Mouse (Mus musculus) heart, embryonic 13.5 days (tissue): ENCODE data around the gene Zcchc14. TPM values are rescaled to one million over a fixed set of nuclear protein-coding genes. Genes with fewer than 3 reads are reported as not detected.

Experiments
- ATAC-seq: fragments of 200-750 bp; cut with Nextera tagmentation; 2 replicates; pipeline ENCODE4 v1.8.0; 2017; ENCODE audit warnings: moderate TSS enrichment; ENCODE audit not compliant: insufficient number of reproducible peaks, low FRiP score, low TSS enrichment; ENCODE audit errors: extremely low read depth
- H3K27ac ChIP-seq: fragments of 300-500 bp; sonication (generic); replicated peaks from 2 replicates; pipeline ENCODE4 v1.5.1; 2015; ENCODE audit warnings: moderate library complexity, mild to moderate bottlenecking, inconsistent platforms
- H3K27me3 ChIP-seq: fragments of 300-500 bp; sonication (generic); replicated peaks from 2 replicates; pipeline ENCODE4 v1.6.1; 2015; ENCODE audit warnings: mild to moderate bottlenecking, inconsistent platforms
- H3K36me3 ChIP-seq: fragments of 300-500 bp; sonication (generic); 2 replicates; pipeline ENCODE4 v1.6.1; 2015; ENCODE audit warnings: mild to moderate bottlenecking, inconsistent platforms
- H3K4me1 ChIP-seq: fragments of 300-500 bp; sonication (generic); 2 replicates; pipeline ENCODE4 v1.6.1; 2015; ENCODE audit warnings: inconsistent platforms
- H3K4me2 ChIP-seq: fragments of 300-500 bp; sonication (generic); 2 replicates; pipeline ENCODE4 v1.6.1; 2015; ENCODE audit warnings: inconsistent platforms, mild to moderate bottlenecking, moderate library complexity
- H3K4me3 ChIP-seq: fragments of 300-500 bp; sonication (generic); 2 replicates; pipeline ENCODE4 v1.5.1; 2015; ENCODE audit warnings: moderate library complexity, mild to moderate bottlenecking, inconsistent platforms
- H3K9ac ChIP-seq: fragments of 300-500 bp; sonication (generic); 2 replicates; pipeline ENCODE4 v1.6.1; 2015; ENCODE audit warnings: inconsistent platforms, mild to moderate bottlenecking, moderate library complexity
- H3K9me3 ChIP-seq: fragments of 300-500 bp; sonication (generic); 2 replicates; pipeline ENCODE4 v1.6.1; 2016; ENCODE audit warnings: inconsistent platforms
- WGBS: fragments of 180-500 bp; shearing (Covaris S2); methylation state at CpG from one replicate; pipeline ENCODE4 v1.1.7; 2015; ENCODE audit warnings: mixed read lengths; 5-methylcytosine and 5-hydroxymethylcytosine counted together
- polyA plus RNA-seq: library from polyadenylated mRNA; unstranded; fragments of >200 nt; fragmentation: Nextera tagmentation; extraction: Ambion mirVana; gene quantifications from 2 replicates; pipeline ENCODE4 v1.2.1, GENCODE M21; 2015

Zcchc14 gene
- polyA plus RNA-seq = 7.8 and 8.7 TPM in 2 replicates

DNA sequence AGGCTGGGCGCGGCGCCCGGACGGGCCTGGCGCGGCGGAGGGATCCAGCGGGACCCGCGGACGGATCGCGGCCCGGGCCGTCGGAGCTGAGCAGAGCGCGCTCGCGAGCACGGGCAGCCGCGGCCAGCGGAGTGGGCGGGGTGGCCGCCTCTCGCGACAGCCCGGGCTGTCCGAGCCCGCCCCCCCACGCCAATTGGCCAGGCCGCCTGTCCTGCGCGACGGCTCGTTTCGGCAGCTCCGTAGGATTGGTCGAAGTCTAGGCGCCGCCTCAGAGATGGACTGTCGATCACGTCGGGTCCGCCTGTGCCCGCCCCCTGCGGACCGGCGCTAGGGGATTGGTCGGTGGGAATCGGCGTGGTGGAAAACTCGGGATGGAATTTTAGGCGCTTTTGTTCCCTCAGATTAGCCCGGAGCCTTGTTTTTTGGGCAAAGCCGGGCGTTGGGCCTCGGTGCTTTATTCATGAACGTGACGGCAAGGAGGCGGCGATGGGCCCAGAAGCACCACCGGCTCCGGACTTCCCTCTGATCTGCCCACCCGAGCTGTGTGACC, at the start of gene Zcchc14:
Gene Zcchc14 (minus strand): TSS at position 128 of the 550 bp plus-strand sequence.
- peaks cover 12% of the 10 kb centered on the region for H3K36me3 ChIP-seq
- H3K27me3 ChIP-seq = no peaks in the 10 kb centered on the region
- H3K4me3 ChIP-seq = peak within 1 kb of the TSS; percentile 76
- under 1% methylated on average over 62 of the region's 67 CpGs for WGBS
- H3K27ac ChIP-seq = peak within 1 kb of the TSS; percentile 90
- H3K9me3 ChIP-seq = no peaks in the 10 kb centered on the region
- peak within 1 kb of the TSS; percentile 96 for H3K9ac ChIP-seq
- H3K4me1 ChIP-seq = peaks cover 50% of the 10 kb centered on the region
- ATAC-seq = peak; percentile 94
- H3K4me2 ChIP-seq = peak within 1 kb of the TSS; percentile 98

DNA sequence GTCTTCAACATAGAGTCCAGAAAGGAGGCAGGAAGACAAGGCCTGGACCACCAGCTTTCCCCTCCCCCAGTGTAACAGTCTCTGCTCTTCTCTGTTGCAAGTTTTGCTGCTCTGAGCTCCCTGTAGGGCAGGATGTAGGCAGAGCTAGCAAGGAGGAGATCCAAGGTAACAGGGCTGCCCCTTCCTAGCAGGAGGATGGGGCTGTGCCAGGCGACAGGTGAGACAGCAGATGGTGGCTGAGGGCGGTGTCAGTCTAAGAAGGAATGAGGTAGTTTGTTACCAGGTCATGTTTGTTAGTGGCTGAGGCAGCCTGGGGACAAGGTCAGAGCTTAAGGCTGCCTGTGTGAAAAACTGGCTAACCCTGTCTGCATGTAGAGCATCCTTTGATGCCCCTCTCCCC, 47.2 kb upstream of the Zcchc14 start:
- no peaks in the 10 kb centered on the region for H3K36me3 ChIP-seq
- peaks cover 8% of the 10 kb centered on the region; the same call in 1 of the 2 replicates for H3K27me3 ChIP-seq
- no peak overlapping the region for H3K27ac ChIP-seq
- ATAC-seq = no peak
- no peak overlapping the region for H3K4me3 ChIP-seq
- WGBS = 76% methylated on average over 2 of the region's 2 CpGs
- no peak overlapping the region for H3K4me2 ChIP-seq
- no peak overlapping the region for H3K9ac ChIP-seq
- H3K9me3 ChIP-seq = no peaks in the 10 kb centered on the region
- H3K4me1 ChIP-seq = peaks cover 13% of the 10 kb centered on the region

DNA sequence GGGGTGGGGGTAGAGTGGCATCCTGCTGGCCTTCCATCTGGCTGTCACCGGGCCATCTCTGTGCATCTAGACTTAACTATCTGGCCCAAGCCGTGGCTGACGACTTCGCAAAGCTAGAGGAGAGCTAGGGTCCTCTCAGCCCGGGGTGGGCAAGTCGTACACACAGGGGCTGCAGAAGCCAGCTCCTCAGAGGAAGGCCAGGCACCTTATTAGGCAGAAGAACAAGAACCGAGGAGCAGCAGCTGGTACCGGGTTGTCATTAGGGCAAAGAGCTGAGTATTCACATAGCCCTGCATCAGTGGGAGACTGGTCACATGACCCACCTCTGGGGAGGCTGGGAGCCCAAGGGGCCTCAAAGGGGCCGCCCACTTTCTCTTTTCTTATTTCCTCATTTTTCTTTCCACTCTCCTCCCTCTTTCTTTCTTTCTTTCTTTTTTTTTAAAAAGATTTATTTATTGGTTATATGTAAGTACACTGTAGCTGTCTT, 46.0 kb upstream of the Zcchc14 start:
- ATAC-seq = no peak
- WGBS = 6% methylated on average over 9 of the region's 9 CpGs
- Histone ChIP-seq H3K4me3 (peak overlapping the region; percentile 36), H3K9me3 (no peaks in the 10 kb centered on the region), H3K4me1 (peaks cover 13% of the 10 kb centered on the region), H3K36me3 (no peaks in the 10 kb centered on the region), H3K4me2 (peak overlapping the region; percentile 66), H3K27ac (no peak overlapping the region), H3K9ac (peak overlapping the region; percentile 56), H3K27me3 (0 out of 2 replicates have a peak, but pooled peaks cover 3% of the 10 kb centered on the region)

DNA sequence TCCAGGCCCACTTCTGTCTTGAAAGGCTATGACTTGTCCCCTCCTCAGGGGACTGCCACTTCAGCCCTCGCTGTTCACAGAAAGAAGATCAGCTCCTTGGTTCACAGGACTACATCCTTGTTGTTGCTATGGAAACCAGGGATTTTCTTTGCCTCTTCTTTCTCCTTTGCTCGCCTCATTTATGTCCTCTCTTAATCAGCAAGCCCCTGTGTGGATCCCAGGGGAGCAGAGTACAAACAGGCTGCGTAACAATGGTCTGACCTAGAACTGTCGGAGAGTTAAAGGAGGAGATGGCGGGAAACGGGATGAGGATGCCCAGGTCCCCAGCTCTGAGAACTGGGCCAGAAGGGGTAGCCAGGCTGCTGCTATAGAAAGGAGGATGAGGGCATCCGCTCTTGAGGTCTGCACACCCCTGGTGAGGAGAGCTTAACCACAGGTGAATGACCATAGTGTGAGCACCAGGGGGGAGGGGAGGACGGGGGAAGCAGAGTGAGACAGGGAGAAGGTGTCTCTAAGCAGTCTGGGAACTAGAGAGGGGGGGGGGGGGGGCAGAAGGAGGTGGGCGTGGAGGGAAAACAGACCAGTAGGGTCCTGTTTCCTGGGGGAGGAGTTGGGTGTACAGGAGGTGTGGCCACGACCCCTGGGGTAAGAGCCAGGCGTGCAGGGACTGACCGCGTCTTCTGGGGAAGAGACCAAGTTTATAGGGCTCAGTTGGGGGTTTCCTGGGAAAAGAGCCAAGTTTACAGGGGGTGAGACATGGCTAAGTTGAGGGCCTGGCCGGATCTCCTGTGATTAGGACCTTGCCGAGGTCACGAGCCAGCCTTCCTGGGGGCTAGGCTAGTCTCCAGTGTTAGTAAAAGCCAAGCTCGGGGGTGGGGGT, 45.3 kb upstream of the Zcchc14 start:
- Histone ChIP-seq H3K9ac (peak overlapping the region; percentile 56), H3K27ac (no peak overlapping the region), H3K27me3 (0 out of 2 replicates have a peak, but pooled peaks cover 3% of the 10 kb centered on the region), H3K4me3 (peak overlapping the region; percentile 36), H3K4me1 (peaks cover 13% of the 10 kb centered on the region), H3K4me2 (peak overlapping the region; percentile 66), H3K9me3 (no peaks in the 10 kb centered on the region), H3K36me3 (no peaks in the 10 kb centered on the region)
- ATAC-seq = no peak
- WGBS = 5% methylated on average over 17 of the region's 17 CpGs

DNA sequence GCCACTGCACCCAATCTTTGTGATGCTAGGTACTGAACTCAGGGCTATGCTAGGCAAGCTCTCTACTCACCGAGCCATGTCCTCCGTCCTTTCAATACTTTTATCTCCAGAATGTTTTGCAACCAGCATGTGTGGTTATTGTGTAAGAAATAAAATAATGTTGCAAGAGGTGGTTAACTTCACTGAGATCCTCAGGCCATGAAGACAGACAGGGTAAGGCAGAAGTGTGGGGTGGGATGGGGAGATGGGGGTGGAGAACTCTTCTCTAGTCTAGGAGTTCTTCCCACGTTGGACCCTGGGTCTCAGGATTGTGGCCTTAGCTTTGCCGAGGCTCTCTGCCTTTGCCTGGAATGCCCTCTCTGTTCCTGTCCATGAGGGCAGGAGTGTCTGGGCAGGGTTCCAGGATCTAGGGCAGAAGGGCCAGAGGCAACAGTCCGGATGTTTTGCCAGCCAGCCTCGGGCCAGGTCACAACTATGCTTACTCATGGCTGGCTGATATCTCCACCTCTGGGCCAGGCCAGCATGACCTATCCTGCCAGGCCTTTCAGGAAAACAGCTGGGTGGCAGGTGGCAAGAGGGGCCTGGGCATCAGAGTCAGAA, 43.0 kb upstream of the Zcchc14 start:
- Histone ChIP-seq H3K4me2 (no peak overlapping the region), H3K4me1 (peaks cover 13% of the 10 kb centered on the region), H3K4me3 (no peak overlapping the region), H3K27ac (no peak overlapping the region), H3K27me3 (0 out of 2 replicates have a peak, but pooled peaks cover 3% of the 10 kb centered on the region), H3K9me3 (no peaks in the 10 kb centered on the region), H3K36me3 (no peaks in the 10 kb centered on the region), H3K9ac (no peak overlapping the region)
- WGBS = 55% methylated on average over 6 of the region's 6 CpGs
- ATAC-seq = no peak

DNA sequence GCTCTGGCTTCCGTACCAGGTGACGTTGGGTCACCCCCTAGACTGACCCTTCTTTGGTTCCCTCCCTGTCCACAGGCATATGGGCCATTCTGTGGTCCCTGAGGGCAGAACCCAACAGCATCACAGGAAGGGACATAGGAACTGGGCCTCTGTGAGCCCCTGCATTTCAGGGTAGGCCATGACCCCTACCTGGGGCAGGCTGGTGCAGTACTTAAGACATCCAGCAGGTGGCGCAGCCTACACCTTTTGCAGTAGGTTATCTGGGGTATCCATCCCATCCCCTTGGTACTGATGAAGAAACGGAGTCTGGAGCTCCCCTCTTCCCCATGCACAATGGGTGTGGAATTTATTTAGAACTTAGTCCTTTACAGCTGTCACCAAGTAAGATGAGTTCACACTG, 41.8 kb upstream of the Zcchc14 start:
- ATAC-seq = no peak
- WGBS = 48% methylated on average over 4 of the region's 4 CpGs

DNA sequence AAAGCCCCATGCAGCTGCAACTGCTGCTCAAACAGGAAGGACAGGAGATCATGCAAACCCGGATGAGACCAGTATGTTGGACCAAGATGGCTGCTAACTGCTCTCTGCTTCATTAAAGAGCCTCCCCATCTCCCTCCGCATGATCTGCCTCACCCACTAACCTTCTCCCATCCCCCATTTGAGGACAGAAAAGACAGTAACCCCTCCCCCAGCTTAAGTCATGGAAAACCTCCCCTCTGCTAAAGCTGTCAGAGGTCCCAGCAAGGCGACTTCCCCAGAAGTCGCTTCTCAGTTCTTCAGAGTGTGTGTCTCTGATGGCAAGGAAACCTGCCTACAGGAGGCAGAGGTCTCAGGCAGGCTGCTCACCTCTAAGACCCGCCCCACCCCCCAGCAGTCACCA, 35.8 kb upstream of the Zcchc14 start:
- H3K4me2 ChIP-seq = no peak overlapping the region
- no peaks in the 10 kb centered on the region for H3K36me3 ChIP-seq
- H3K27me3 ChIP-seq = no peaks in the 10 kb centered on the region; the same call in 1 of the 2 replicates
- no peaks in the 10 kb centered on the region for H3K9me3 ChIP-seq
- no peak overlapping the region for H3K27ac ChIP-seq
- H3K9ac ChIP-seq = no peak overlapping the region
- 40% methylated on average over 5 of the region's 5 CpGs for WGBS
- H3K4me3 ChIP-seq = no peak overlapping the region
- H3K4me1 ChIP-seq = peaks cover 15% of the 10 kb centered on the region
- ATAC-seq = no peak

More for the DNA sequence above, 41.8 kb upstream of the Zcchc14 start:
- Histone ChIP-seq H3K36me3 (no peaks in the 10 kb centered on the region), H3K27ac (no peak overlapping the region), H3K27me3 (0 out of 2 replicates have a peak, but pooled peaks cover 3% of the 10 kb centered on the region), H3K9me3 (no peaks in the 10 kb centered on the region), H3K4me3 (no peak overlapping the region), H3K9ac (no peak overlapping the region), H3K4me1 (peaks cover 13% of the 10 kb centered on the region), H3K4me2 (no peak overlapping the region)

DNA sequence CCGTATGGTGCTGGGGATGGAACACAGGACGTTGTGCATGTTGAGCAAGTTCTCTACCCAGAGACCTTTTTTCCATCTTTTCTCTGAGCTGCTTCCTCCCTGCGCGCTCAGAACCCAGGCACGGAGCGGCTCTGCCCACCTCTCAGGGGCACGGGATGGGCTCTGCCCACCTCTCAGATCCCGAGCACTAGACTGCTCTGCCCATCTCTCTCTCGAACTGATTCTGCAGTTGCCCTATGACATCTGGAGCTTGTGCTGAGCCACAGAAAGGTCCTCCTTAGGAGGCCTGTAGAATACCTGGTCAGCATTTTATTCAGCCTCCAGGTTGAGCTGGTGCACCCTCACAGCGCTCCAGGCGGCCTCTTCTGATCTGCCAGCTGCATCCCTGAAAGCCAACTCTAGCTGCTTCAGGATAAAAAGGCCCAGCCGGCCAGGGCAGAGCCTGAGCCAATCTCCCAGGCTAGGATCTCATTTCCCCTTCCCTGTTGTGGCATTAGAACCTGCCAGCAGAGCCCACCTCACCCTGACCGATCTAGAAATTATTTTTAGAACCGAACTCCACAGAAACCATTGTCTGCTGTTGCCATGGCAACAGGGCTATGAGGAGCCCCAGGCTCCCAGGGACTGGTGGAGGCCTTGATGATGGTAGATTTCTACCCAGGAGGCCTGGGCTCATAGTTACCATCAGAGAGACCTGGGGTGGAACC, 34.9 kb upstream of the Zcchc14 start:
- no peak overlapping the region for H3K4me2 ChIP-seq
- H3K9ac ChIP-seq = peak overlapping the region; percentile 33; the same call in 1 of the 2 replicates
- 0 out of 2 replicates have a peak overlapping the region, but pooled peaks have one; percentile 28 for H3K27ac ChIP-seq
- no peaks in the 10 kb centered on the region for H3K9me3 ChIP-seq
- H3K27me3 ChIP-seq = no peaks in the 10 kb centered on the region; the same call in 1 of the 2 replicates
- no peak overlapping the region for H3K4me3 ChIP-seq
- 53% methylated on average over 14 of the region's 14 CpGs for WGBS
- H3K36me3 ChIP-seq = no peaks in the 10 kb centered on the region
- no peak for ATAC-seq
- H3K4me1 ChIP-seq = peaks cover 15% of the 10 kb centered on the region

DNA sequence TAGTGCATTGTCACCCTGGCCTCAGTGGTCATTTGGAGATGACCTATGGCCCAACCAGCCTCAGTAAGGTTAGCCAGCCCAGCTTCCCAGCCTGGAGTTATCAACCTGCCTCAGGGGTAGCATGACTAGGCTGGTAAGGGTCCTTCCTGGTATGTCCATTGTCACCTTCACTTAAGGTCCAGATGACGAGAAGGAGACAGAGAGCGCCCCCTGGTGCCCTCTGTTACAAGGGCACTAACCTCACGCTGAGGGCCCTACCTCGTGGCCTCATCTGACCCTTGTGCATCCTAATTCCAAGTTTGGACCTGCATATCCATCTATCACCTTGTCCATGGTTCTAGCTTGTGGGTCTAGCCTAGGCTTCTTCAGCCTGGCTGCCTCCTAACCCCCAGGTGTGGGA, 32.7 kb upstream of the Zcchc14 start:
- ATAC-seq = no peak
- WGBS = 7% methylated on average over 4 of the region's 4 CpGs
- no peak overlapping the region for H3K27ac ChIP-seq

DNA sequence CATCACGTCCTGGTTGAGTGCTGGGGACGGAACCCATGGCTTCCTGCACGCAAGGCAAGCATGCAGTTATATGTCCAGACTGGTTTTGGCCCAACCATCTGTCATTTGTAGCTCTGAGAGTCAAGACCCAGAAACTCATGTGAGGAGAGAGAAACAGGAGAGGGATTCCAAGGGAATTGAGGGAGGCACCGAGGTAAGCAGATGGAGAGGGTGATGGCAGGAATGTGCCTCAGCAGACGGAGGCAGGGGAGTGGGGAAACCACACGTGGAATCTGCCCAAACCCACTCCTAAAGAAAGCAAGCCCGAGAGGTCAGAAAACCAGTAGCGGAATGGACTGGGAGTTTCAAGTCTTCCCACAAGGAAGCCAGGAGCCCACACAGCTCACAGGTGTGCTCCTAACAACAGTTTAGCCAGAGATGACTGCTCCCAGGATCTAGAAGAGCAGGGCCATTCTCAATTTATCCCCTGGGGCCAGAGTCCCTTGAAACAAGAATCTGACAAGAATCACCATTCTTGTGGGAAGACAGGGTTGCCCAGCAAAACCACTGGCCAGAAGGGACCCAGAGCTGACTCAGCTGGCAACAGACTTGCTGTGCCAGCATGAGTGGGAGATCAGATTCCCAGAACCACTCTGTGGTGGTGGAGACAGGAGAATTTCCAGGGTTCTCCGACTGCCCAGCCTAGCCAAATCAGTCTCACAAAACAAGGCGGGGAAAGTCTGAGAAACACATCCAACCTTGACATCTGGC, 30.6 kb upstream of the Zcchc14 start:
- 69% methylated on average over 10 of the region's 10 CpGs for WGBS
- no peak overlapping the region for H3K4me3 ChIP-seq
- no peak for ATAC-seq

More for the DNA sequence above, 32.7 kb upstream of the Zcchc14 start:
- Histone ChIP-seq H3K4me1 (peaks cover 15% of the 10 kb centered on the region), H3K9ac (no peak overlapping the region), H3K36me3 (no peaks in the 10 kb centered on the region), H3K27me3 (no peaks in the 10 kb centered on the region; the same call in 1 of the 2 replicates), H3K4me3 (no peak overlapping the region), H3K4me2 (no peak overlapping the region), H3K9me3 (no peaks in the 10 kb centered on the region)

More for the DNA sequence above, 30.6 kb upstream of the Zcchc14 start:
- peaks cover 10% of the 10 kb centered on the region for H3K4me1 ChIP-seq
- no peaks in the 10 kb centered on the region for H3K27me3 ChIP-seq
- H3K4me2 ChIP-seq = no peak overlapping the region
- no peak overlapping the region for H3K27ac ChIP-seq
- H3K9ac ChIP-seq = no peak overlapping the region
- H3K9me3 ChIP-seq = no peaks in the 10 kb centered on the region
- H3K36me3 ChIP-seq = no peaks in the 10 kb centered on the region
